23 mouse cellular contexts compared by ENCODE assay signal in genomic region chr2:129601894-129602663, GRCm38 (mm10). TPM values are rescaled to one million over a fixed set of nuclear protein-coding genes. Genes with fewer than 3 reads are reported as not detected.
DNase-seq lines count a peak whose midpoint lies in the region; ATAC-seq and TF ChIP-seq lines count a peak whose summit lies in the region.
"Had no signal": no experiment of that assay in that cellular context is flagged by ENCODE, and none has a peak within 500 bp of the region (broad histone marks: within the 10 kb centered on the region; RNA-seq: fewer than 3 reads in every experiment).

No protein-coding gene starts in this region.

- TF ChIP-seq CTCF in bone marrow macrophage, adult 2 months (IDR thresholded peaks at IDR 0.05; ENCODE audit: low read depth, low read length) = 0 out of 2 replicates have a peak, but pooled peaks have one; percentile 28

- intact Hi-C loops in heart, postnatal 36 days (cut with DNase I) = no loop called here

- peak; percentile 47 for ATAC-seq in megakaryocyte progenitor cell, adult 5-6 weeks (replicated peaks; ENCODE audit: poor library complexity)
- no peak for ATAC-seq in forebrain, embryonic 14.5 days
- ATAC-seq: forebrain, postnatal 0 days; hindbrain, postnatal 0 days; intestine, embryonic 16.5 days; midbrain, embryonic 15.5 days had no signal

- no peaks in the 10 kb centered on the region for H3K27me3 ChIP-seq in forebrain, embryonic 14.5 days (replicated peaks; ENCODE audit: control insufficient read depth, insufficient read depth, low read length)
- H3K27me3 ChIP-seq: limb, embryonic 13.5 days; liver, embryonic 13.5 days; midbrain, embryonic 15.5 days; neural tube, embryonic 13.5 days; stomach, embryonic 15.5 days had no signal

- no peak for TF ChIP-seq POLR2A in bone marrow macrophage, adult 2 months (IDR thresholded peaks at IDR 0.05; ENCODE audit: borderline replicate concordance, low read depth, low read length)

- peak overlapping the region; percentile 63 for H3K27ac ChIP-seq in bone marrow macrophage, adult 2 months (ENCODE audit: insufficient read depth, low read depth, low read length)
- H3K27ac ChIP-seq in forebrain, embryonic 14.5 days (ENCODE audit: low read depth, low read length) = no peak overlapping the region
- H3K27ac ChIP-seq: forebrain, embryonic 10.5 days; hindbrain, postnatal 0 days; limb, embryonic 13.5 days; liver, embryonic 13.5 days; midbrain, embryonic 15.5 days; neural tube, embryonic 13.5 days; stomach, embryonic 15.5 days had no signal

- peak; percentile 93 for DNase-seq in heart, adult 11 months
- no peak for DNase-seq in heart, postnatal 36 days
- peak; percentile 29 for DNase-seq in A20 (ENCODE audit: low read depth, low spot score)
- no peak for DNase-seq in frontal cortex, adult 2 months (ENCODE audit: extremely low spot score in 1 of 2, low spot score in 1 of 2)
- no peak for DNase-seq in forebrain, embryonic 14.5 days (ENCODE audit: low spot score)
- DNase-seq: forebrain, postnatal 0 days; kidney, adult 9 months; liver, embryonic 13.5 days; lung, embryonic 14.5 days; lung, postnatal 4 days; thymus, adult 18-20 months; thymus, postnatal 36 days had no signal

- WGBS in forebrain, embryonic 14.5 days = 78% methylated on average over 10 of the region's 10 CpGs

- no peaks in the 10 kb centered on the region for H3K9me3 ChIP-seq in forebrain, embryonic 14.5 days (replicated peaks; ENCODE audit: control insufficient read depth, low read length)
- H3K9me3 ChIP-seq: forebrain, embryonic 10.5 days; limb, embryonic 13.5 days; liver, embryonic 13.5 days; midbrain, embryonic 15.5 days; neural tube, embryonic 13.5 days; stomach, embryonic 15.5 days had no signal

- no peak overlapping the region for H3K9ac ChIP-seq in forebrain, embryonic 14.5 days (ENCODE audit: low read length)
- H3K9ac ChIP-seq: forebrain, postnatal 0 days; limb, embryonic 13.5 days; liver, embryonic 13.5 days; lung, embryonic 14.5 days; midbrain, embryonic 15.5 days; neural tube, embryonic 13.5 days; stomach, embryonic 15.5 days had no signal

- peaks cover 85% of the 10 kb centered on the region for H3K4me1 ChIP-seq in bone marrow macrophage, adult 2 months (ENCODE audit: control insufficient read depth, insufficient read depth, low read length)
- H3K4me1 ChIP-seq in forebrain, embryonic 14.5 days (ENCODE audit: control insufficient read depth, insufficient read depth, low read length) = peaks cover 16% of the 10 kb centered on the region

- H3K4me3 ChIP-seq in bone marrow macrophage, adult 2 months (ENCODE audit: insufficient read depth, low read length) = 0 out of 2 replicates have a peak overlapping the region, but pooled peaks have one; percentile 3
- no peak overlapping the region for H3K4me3 ChIP-seq in forebrain, embryonic 14.5 days (ENCODE audit: low read depth, low read length)
- H3K4me3 ChIP-seq: forebrain, embryonic 10.5 days; limb, embryonic 13.5 days; liver, embryonic 13.5 days; midbrain, embryonic 15.5 days; neural tube, embryonic 13.5 days; stomach, embryonic 15.5 days had no signal

- no peaks in the 10 kb centered on the region for H3K36me3 ChIP-seq in forebrain, embryonic 14.5 days (ENCODE audit: control insufficient read depth, insufficient read depth, low read length)
- H3K36me3 ChIP-seq: forebrain, embryonic 10.5 days; limb, embryonic 13.5 days; liver, embryonic 13.5 days; midbrain, embryonic 15.5 days; neural tube, embryonic 13.5 days; stomach, embryonic 15.5 days had no signal

- no peak overlapping the region for H3K4me2 ChIP-seq in forebrain, embryonic 14.5 days (ENCODE audit: low read length)
- H3K4me2 ChIP-seq: heart, embryonic 11.5 days; limb, embryonic 13.5 days; liver, embryonic 13.5 days; lung, embryonic 14.5 days; midbrain, embryonic 15.5 days; neural tube, embryonic 13.5 days; stomach, embryonic 15.5 days had no signal

RNA-seq across cellular contexts. Expression of gene Sirpa, which starts 9.4 kb away (rescaled TPM):
- total RNA-seq in heart, postnatal 36 days (2021) = 10 to 100 TPM; 27.0 to 32.2 TPM
- polyA plus RNA-seq in bone marrow macrophage, adult 2 months (2012; ENCODE audit: insufficient read depth, insufficient read length, missing spikeins) = 1,284 and 1,400 TPM in 2 replicates
- total RNA-seq in megakaryocyte progenitor cell, adult 5-6 weeks (2015) = 62.3 and 67.6 TPM in 2 replicates
- 67.5 and 73.8 TPM in 2 replicates for total RNA-seq in megakaryocyte progenitor cell, adult 5-6 weeks (2017)
- 276 and 309 TPM in 2 replicates for polyA plus RNA-seq in frontal cortex, adult 2 months (2012; rRNA removed)
- polyA plus RNA-seq in forebrain, embryonic 14.5 days (2014; fragmentation: Nextera tagmentation; extraction: Ambion mirVana) = 24.8 and 31.0 TPM in 2 replicates
- total RNA-seq: MEL had no signal

Comparison
In these comparisons a context has a peak if more than half of its experiments do, and no peak if none do; other contexts are left out.
1. DNase-seq: peak in heart, adult 11 months (single experiment) and A20 (single experiment); none in heart, postnatal 36 days (0 of 2), frontal cortex, adult 2 months (0 of 2) and forebrain, embryonic 14.5 days (single experiment).